Mouse (Mus musculus): ENCODE measurements around the gene Gm20696.

Gene Gm20696

DNA sequence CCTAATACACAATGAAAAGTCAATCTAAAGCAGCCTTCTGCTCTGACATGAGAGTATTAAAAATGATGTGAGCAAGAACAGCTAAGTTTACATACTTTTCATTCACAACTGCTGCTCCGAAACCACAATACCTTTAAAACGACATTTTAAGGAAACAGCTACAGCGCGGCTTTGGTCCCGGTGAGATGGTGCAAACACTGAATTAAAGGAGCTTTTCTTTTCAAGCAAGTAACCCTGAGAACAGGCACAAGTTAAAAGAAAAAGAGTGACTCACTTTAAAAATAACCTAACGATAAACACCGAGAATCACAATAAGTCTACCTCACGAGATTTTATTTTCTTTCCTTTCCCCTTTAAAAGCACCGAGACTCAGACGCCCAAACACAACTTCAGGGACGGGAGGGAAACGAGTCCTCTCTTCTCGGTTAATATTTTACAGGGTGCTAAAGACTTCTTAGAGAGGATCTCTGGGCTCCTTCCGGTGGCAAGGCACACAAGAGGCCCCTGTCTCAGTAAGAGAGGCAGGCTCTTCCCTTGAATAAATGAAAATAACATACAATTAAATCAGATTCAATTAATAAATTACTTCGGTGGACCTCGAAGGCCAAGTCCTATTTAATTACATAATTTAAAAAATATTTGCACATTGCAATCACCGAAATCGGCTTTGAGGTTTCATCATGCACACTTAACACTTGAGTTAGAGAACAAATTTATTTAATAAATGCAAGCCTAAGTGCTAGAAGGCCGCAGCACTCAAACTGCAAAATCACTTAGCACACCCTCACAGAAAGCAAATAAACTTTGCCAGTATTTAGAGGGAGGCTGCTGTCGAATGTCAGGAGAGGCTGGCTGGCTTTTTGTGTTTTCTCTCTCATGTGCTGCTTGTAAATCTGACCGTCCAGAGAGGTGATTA lies 391.0 kb downstream of the Gm20696 start:
- peak; percentile 42 for DNase-seq

DNA sequence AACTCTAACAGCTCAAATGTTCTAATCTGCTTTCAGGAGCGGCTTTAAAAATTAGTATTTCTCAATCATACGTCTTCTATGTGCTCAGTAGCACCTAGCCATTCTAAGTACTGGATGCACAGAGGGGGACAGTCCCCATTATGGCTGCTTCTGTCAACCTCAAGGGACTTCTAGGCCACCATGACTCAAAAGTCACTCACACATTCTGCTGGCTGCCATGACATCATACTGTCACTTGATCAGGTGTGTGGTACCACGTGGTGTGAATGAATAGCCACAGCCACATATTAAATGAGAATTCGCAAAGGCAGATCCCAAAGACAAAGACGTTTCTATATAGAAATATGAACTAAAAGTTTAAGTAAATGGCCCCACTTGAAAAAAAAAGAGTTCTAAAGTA lies 391.9 kb downstream of the Gm20696 start:
- DNase-seq: no peak

GRCm38 (mm10) chr6:99274222-99274621 lies 392.4 kb downstream of the Gm20696 start:
- no peak for DNase-seq

GRCm38 (mm10) chr6:99273177-99273576 lies 393.4 kb downstream of the Gm20696 start:
- no peak for DNase-seq

DNA sequence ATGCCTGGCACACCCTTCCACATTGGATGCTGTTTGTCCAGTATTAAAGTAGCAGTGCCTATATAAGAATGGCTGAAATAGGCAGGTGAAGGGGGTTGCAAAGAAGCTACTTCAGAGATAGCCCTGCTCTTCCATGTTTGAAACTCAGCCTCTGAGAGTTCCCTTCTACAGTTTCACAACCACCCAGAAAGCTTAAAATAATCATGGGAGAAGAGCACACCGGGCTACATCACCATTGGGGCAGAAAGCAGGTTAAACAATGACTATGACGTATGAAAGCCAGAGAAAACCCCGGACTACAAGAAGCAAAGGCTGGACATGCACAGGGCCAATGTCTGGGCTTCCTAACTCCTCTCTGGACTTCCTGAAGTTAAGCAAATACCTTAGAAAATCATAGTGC lies 394.4 kb downstream of the Gm20696 start:
- no peak for DNase-seq

DNA sequence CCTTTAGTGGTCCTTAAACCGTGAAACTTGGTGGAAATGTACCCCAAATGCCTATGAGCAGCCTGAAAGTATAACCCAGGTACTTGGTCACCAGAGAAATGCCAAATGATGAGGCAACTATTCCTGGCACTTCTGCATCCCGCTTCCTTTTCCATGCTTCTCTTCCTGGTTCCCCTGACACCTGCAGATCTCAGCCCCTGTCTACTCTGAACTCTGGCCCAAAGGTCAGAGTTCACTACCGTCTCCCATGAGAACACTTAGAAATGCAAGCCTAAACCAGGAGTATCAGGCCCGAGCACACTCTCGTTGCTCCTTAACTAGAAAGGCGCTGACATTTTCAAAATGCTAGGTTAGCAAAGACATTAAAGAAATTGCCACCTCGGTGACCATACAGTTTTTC lies 394.9 kb downstream of the Gm20696 start:
- DNase-seq: no peak

GRCm38 (mm10) chr6:99269921-99270320 lies 396.7 kb downstream of the Gm20696 start:
- no peak for DNase-seq

DNA sequence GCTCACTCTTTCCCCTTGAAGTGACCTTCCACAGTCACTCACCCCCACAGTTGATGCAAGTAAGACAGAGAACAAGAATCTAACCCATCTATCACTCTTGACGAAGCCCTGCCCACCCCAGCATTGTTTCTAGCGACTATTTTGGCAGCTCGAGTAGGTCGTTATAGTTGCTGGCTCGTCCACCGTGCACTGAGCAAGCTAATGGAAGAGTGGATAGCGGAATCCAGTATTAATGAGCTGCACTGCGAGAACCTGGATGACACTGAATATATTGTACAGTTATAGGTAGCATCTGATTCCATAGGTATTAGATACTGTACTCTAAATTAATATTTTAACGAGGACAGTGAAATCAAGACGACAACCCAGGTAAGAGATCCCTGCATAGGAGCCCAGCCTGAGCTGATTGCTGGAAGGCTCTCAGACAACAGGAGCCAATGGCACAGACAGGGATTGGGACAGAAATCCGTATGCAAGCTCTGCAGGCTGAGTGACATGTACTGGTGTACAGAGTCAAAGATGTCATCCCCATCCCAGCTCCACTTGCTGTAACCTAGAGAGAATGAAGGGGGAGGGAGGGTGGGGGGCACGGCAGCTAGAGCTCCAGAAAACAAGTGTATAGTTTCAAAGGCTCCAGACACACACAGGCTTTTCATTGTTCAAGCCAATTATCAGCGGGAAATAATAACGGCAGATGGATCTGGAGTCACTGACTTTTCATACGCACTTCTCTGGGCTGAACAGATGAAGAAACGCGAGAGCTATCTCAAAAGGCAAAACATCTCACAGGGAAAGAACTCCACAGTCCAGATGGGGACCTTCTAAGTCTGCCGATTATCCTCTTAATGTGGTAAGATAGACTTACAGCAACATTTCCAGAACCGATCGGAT lies 398.2 kb downstream of the Gm20696 start:
- peak; percentile 25 for DNase-seq

DNA sequence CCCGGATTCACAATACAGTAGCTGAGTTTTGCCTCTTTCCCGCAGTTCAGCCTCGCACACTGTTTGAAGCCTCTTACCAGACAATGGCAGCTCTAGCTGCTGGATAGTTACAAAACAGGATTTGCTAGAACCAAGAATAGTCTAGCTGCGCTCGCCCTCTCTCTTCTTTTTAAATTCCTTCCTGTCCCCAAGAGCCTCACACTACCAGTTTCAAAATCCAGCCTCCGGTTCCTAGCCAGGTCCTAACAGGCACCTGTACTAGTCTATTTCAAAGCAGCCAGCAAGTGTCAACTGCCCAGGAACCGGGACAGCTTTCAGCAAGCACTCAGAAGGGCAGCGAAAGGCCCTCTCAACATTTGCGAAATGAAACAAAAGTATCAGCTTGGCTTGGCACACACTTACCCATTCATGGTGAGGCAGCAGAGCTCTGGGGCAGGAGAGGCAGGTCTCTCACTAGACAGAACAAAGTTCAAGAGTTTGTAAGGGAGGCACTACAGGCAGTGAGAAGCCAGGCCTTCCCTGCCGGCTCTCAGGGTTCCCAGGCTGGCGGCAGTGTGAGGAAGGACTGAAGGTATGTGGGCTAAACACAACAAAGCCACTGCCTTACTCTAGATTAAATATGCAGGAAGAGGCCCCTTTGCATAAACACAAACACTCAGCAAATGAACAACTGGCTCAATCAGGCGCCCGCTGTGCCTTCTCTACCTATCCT lies 400.5 kb downstream of the Gm20696 start:
- DNase-seq: peak; percentile 68

- no peak for DNase-seq
These were observed 401.4 kb downstream of the Gm20696 start for GRCm38 (mm10) chr6:99265173-99265572.

DNA sequence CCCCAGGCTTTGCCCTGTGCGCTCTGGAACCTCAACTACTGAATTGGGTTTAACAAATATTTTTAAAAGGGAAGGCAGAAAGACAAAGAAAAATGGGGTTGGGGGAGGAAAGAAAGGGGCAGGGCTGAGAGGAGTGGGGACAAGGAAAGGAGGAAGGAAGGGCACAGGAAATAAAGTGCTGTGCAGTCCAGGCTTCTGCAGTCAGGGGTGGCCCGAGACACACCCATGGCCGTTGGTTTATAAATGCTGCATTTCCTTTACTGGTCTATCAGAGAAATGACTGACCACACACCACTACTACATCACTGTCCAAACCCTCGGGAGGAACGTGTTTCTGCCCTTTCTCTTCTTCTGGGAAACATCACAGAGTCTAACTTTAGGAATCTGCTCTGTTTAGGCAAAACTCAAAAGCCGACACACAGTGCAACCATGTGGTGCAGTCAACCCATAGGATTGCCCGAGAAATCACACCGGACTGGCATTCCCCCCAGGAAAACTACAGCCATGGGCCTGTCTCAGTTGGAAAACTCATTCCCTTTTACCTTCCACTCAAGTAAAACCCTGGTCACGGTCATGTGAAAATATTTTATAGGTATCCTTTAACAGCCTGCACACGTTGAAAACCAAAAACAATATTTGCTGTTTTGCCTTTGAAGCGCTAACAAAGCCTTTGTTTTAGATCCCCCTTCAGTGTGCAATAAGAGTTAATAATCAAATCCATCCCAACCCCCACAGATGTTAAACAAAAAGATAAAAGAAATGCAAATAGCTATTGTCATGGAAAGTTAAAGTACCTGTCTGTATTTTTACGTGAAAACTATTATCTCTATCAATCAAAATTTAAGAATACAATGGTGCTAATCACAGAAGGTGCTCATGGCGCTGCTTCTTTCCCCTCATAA lies 402.2 kb downstream of the Gm20696 start:
- DNase-seq: peak; percentile 32

- peak; percentile 41 for DNase-seq
These were observed 402.8 kb downstream of the Gm20696 start for GRCm38 (mm10) chr6:99263886-99264185.

DNA sequence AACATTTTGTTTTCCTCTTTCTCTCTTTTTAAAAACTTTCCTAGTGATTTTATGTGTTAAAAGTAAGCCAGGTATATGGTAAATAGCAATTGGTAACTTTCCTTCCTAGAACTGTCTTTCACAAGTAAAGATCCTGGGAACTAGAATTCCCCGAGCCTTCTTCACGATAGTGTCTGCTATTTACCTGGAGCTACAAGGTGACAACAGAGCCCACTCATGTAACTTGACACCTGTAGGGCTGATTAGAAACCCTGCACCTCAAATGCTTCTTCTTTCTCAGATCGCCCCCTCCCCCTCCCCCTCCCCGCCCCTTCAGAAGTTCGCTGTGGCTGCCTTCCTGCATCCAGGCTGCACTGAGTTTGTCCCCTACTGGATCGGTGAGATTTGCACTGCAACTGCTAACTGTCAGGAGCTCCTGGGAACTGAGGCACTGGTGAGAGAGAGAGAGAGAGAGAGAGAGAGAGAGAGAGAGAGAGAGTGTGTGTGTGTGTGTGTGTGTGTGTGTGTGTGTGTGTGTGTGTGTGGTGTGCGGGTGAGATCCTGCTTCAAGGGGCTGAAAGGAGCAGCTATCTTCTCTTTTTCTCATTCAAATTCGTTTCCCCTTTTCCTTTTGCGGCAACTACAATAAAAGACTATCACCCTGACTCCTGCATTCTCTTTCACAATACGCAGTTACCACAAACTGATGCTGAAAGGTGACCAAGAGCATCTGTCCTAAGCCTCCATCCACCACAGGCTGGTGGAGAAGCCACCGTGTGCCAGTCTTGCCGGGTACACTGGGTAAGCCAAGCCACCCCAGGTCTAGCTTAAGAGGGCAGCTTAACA lies 403.3 kb downstream of the Gm20696 start:
- no peak for DNase-seq

DNA sequence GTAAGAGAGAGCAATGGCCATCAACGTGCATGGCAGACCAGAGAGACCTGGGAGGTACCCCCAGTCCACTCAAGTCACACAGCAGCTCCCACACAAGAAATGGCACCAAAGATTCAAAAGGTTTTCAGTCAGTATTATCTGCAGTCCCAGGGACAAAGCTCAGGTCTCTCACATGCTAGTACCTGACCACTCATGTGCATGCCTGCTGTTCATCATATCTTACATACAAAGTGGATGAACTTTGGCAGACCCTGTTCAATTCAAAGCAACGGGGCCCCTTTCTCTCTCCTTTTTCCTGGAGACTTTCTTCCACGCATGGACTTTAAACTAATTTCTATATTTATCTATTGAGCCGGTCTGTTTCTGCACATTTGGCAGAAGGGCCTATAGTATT lies 404.9 kb downstream of the Gm20696 start:
- DNase-seq: no peak

GRCm38 (mm10) chr6:99260941-99261736 lies 405.5 kb downstream of the Gm20696 start:
- DNase-seq: no peak

DNA sequence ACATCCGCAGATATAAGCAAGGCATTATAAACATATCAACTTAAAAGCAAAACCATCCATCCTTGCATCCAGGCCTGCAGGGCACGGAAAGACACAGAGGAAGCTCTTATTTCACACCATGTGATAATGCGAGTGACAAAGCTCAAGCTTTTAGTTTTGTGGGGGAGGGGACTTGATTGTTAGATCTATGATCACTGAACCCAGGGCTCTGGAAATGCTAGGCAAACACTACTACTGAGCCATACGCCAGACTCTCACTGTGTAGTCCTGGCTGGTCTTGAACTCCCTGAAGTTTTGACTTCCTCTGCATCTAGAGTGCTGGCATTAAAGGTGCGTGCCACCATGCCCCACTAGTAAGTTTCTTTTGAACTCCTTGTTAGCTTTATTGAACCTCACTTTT lies 408.3 kb downstream of the Gm20696 start:
- DNase-seq: no peak

- no peak for DNase-seq
These were observed 408.9 kb downstream of the Gm20696 start for GRCm38 (mm10) chr6:99257676-99258075.

- no peak for DNase-seq
These were observed 413.3 kb downstream of the Gm20696 start for GRCm38 (mm10) chr6:99253331-99253730.

DNA sequence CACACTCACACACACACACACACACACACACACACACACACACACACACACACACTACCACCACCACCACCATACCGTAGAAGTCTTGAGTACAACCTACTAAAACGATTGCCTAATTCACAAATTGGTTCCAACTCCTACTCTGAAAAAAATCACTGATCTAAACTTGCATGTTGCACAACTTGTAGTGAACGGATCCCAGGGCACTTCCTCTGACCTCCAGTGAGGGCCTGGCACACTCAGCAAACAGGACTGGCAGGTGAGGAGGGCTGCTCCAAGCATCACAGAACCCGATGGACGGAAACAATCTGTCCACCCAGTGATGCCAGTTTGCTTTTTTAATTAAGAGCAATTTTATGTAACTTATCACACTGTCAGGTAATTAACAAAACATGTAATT lies 413.8 kb downstream of the Gm20696 start:
- peak; percentile 20 for DNase-seq

DNA sequence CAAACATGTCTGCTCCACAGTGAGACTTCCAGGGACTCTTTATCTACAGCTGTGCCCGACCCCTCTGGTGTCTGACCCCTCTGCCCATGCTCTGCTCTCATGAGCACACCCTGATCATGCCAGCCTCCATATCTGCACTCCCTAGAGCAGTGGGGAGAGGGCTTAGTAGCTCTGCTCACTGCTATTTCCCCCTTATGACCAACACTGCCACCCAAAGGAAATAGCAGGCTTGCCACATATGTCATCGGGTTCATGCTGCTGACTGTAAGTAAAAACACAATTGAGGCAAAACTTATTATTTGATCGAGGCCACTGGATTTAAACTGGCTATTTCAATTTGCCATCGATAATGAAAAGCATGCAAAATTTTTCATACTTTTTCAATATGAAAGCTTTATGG lies 414.7 kb downstream of the Gm20696 start:
- DNase-seq: peak; percentile 18
